Mouse (Mus musculus): ENCODE measurements around the gene March8. TPM values are rescaled to one million over a fixed set of nuclear protein-coding genes. Genes with fewer than 3 reads are reported as not detected.

The March8 gene
- polyA plus RNA-seq, 1 experiment from 2014 or later = 22.2 TPM

- no peak overlapping the region for H3K9ac ChIP-seq (replicated peaks; ENCODE audit: low read length)
- 92% methylated on average over 1 of the region's 1 CpGs for WGBS
- no peaks in the 10 kb centered on the region; the same call in 1 of the 2 replicates for H3K36me3 ChIP-seq (replicated peaks; ENCODE audit: control insufficient read depth, insufficient read depth, low read depth, low read length)
- no peaks in the 10 kb centered on the region for H3K4me1 ChIP-seq (ENCODE audit: control insufficient read depth, insufficient read depth, low read length)
- H3K4me2 ChIP-seq (ENCODE audit: low read depth, low read length) = no peak overlapping the region
- DNase-seq (ENCODE audit: low spot score) (no peak), ATAC-seq (replicated peaks; ENCODE audit: insufficient number of reproducible peaks, low FRiP score, low TSS enrichment, low read depth) (no peak)
- no peaks in the 10 kb centered on the region for H3K27me3 ChIP-seq (ENCODE audit: control insufficient read depth, insufficient read depth, low read length)
- H3K9me3 ChIP-seq (replicated peaks; ENCODE audit: control insufficient read depth, low read length) = no peaks in the 10 kb centered on the region
- H3K27ac ChIP-seq (replicated peaks; ENCODE audit: low read depth, low read length) = no peak overlapping the region
- no peak overlapping the region for H3K4me3 ChIP-seq (ENCODE audit: low read depth, low read length)
Measured at GRCm38 (mm10) chr6:116374136-116374535, 36.3 kb downstream of the March8 start.

GRCm38 (mm10) chr6:116374618-116375017 lies 36.8 kb downstream of the March8 start:
- Histone ChIP-seq H3K4me3 (ENCODE audit: low read depth, low read length) (no peak overlapping the region), H3K36me3 (replicated peaks; ENCODE audit: control insufficient read depth, insufficient read depth, low read depth, low read length) (no peaks in the 10 kb centered on the region; the same call in 1 of the 2 replicates)
- DNase-seq (ENCODE audit: low spot score) = no peak

DNA sequence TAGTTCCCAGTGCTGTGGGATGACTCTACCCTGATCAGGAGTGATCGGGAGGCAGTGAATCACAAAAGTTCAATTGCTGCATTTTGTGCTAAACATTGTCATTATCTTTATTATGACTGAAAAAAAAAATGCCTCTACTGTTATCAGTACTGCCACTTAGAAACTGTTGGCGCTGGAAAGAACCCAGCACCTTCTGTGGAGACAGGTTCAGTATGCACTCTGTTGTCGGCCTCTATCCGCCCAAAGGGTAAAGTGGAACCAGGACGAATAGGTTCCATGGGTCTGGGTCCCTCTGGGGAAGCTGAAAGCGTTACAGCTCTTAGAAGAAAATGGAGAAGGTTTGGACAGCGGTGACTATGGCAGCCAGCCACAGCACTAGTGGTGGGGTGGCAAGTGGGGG lies 41.1 kb downstream of the March8 start:
- H3K4me1 ChIP-seq (ENCODE audit: control insufficient read depth, insufficient read depth, low read length) = no peaks in the 10 kb centered on the region
- DNase-seq (ENCODE audit: low spot score) (no peak), ATAC-seq (replicated peaks; ENCODE audit: insufficient number of reproducible peaks, low FRiP score, low TSS enrichment, low read depth) (no peak)
- 92% methylated on average over 7 of the region's 7 CpGs for WGBS
- H3K9me3 ChIP-seq (replicated peaks; ENCODE audit: control insufficient read depth, low read length) = no peaks in the 10 kb centered on the region
- H3K4me3 ChIP-seq (ENCODE audit: low read depth, low read length) = no peak overlapping the region
- H3K36me3 ChIP-seq (replicated peaks; ENCODE audit: control insufficient read depth, insufficient read depth, low read depth, low read length) = no peaks in the 10 kb centered on the region; the same call in 1 of the 2 replicates
- no peak overlapping the region for H3K9ac ChIP-seq (replicated peaks; ENCODE audit: low read length)
- H3K27me3 ChIP-seq (ENCODE audit: control insufficient read depth, insufficient read depth, low read length) = no peaks in the 10 kb centered on the region
- H3K4me2 ChIP-seq (ENCODE audit: low read depth, low read length) = no peak overlapping the region
- H3K27ac ChIP-seq (replicated peaks; ENCODE audit: low read depth, low read length) = no peak overlapping the region

More at GRCm38 (mm10) chr6:116374618-116375017, 36.8 kb downstream of the March8 start:
- ATAC-seq (replicated peaks; ENCODE audit: insufficient number of reproducible peaks, low FRiP score, low TSS enrichment, low read depth) = no peak
- Histone ChIP-seq H3K27ac (replicated peaks; ENCODE audit: low read depth, low read length) (no peak overlapping the region), H3K4me1 (ENCODE audit: control insufficient read depth, insufficient read depth, low read length) (no peaks in the 10 kb centered on the region), H3K9ac (replicated peaks; ENCODE audit: low read length) (no peak overlapping the region), H3K9me3 (replicated peaks; ENCODE audit: control insufficient read depth, low read length) (no peaks in the 10 kb centered on the region), H3K27me3 (ENCODE audit: control insufficient read depth, insufficient read depth, low read length) (no peaks in the 10 kb centered on the region), H3K4me2 (ENCODE audit: low read depth, low read length) (no peak overlapping the region)

DNA sequence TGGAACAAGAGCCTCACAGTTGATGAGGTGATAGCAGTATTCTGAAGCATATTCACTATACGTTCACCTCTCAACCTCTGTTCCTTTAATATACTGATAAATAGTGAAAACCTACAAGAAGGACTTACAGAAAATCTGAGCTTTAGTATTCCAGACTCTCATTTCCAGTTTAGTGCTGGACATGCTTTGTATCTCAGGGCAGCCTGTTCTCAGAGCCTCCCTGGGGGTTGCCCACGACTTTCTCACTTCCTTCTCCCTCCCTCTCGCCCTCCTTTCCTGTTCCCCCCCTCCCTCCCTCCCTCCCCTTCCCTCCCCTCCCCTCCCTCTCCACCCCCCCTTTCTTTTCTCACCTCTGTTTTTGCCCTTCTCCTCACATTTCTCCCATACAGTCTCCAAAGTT lies 42.3 kb downstream of the March8 start:
- WGBS = 62% methylated on average over 2 of the region's 3 CpGs
- DNase-seq (ENCODE audit: low spot score) = no peak
- ATAC-seq (replicated peaks; ENCODE audit: insufficient number of reproducible peaks, low FRiP score, low TSS enrichment, low read depth) = no peak
- Histone ChIP-seq H3K4me1 (ENCODE audit: control insufficient read depth, insufficient read depth, low read length) (no peaks in the 10 kb centered on the region), H3K27me3 (ENCODE audit: control insufficient read depth, insufficient read depth, low read length) (no peaks in the 10 kb centered on the region), H3K9ac (replicated peaks; ENCODE audit: low read length) (no peak overlapping the region), H3K4me3 (ENCODE audit: low read depth, low read length) (no peak overlapping the region), H3K36me3 (replicated peaks; ENCODE audit: control insufficient read depth, insufficient read depth, low read depth, low read length) (no peaks in the 10 kb centered on the region; the same call in 1 of the 2 replicates), H3K4me2 (ENCODE audit: low read depth, low read length) (no peak overlapping the region), H3K27ac (replicated peaks; ENCODE audit: low read depth, low read length) (no peak overlapping the region), H3K9me3 (replicated peaks; ENCODE audit: control insufficient read depth, low read length) (no peaks in the 10 kb centered on the region)

DNA sequence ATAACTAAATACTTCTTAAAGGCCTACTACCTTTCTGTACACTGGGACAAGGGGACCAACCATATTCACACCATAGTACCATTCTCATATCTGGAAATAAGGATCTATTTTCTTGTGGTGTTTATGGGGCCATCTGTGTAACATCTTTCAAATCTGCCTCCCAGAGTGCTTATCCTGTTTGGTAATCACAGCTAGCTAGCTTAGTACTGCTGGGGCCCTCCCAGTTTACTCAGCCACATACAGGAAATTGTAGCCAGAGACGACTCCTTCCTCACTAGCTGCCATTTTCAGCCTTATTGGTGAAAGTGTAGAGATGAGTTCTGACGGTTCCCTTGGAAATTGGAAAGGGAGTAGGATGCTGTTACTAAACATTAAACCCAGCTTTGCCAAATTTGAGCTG lies 43.8 kb downstream of the March8 start:
- H3K4me1 ChIP-seq (ENCODE audit: control insufficient read depth, insufficient read depth, low read length) = no peaks in the 10 kb centered on the region
- 51% methylated on average over 2 of the region's 2 CpGs for WGBS
- no peak overlapping the region for H3K27ac ChIP-seq (replicated peaks; ENCODE audit: low read depth, low read length)
- H3K27me3 ChIP-seq (ENCODE audit: control insufficient read depth, insufficient read depth, low read length) = no peaks in the 10 kb centered on the region
- DNase-seq (ENCODE audit: low spot score) (no peak), ATAC-seq (replicated peaks; ENCODE audit: insufficient number of reproducible peaks, low FRiP score, low TSS enrichment, low read depth) (no peak)
- H3K36me3 ChIP-seq (replicated peaks; ENCODE audit: control insufficient read depth, insufficient read depth, low read depth, low read length) = no peaks in the 10 kb centered on the region; the same call in 1 of the 2 replicates
- H3K4me3 ChIP-seq (ENCODE audit: low read depth, low read length) = no peak overlapping the region
- H3K9ac ChIP-seq (replicated peaks; ENCODE audit: low read length) = no peak overlapping the region
- no peak overlapping the region for H3K4me2 ChIP-seq (ENCODE audit: low read depth, low read length)
- no peaks in the 10 kb centered on the region for H3K9me3 ChIP-seq (replicated peaks; ENCODE audit: control insufficient read depth, low read length)

DNA sequence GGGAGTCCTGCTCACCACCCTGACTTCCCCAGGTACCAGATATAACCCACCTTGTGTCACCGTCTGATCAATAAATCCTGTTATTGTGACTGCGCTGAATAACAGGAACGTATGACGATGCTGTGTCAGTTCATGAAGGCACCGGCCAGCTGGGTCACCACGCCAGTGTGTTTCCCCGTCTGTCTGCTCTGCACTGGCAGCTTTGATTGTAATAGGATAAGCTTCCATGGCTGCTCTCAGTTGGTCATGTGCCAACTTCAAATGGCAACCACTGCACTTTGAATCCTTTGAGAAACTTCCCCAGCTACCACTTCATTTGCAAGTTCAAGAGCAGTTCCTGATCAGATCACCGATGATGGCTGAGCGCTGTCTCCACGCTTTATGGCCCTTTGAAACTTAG lies 45.8 kb downstream of the March8 start:
- Histone ChIP-seq H3K4me2 (ENCODE audit: low read depth, low read length) (no peak overlapping the region), H3K4me3 (ENCODE audit: low read depth, low read length) (no peak overlapping the region), H3K4me1 (ENCODE audit: control insufficient read depth, insufficient read depth, low read length) (no peaks in the 10 kb centered on the region), H3K9ac (replicated peaks; ENCODE audit: low read length) (no peak overlapping the region), H3K27me3 (ENCODE audit: control insufficient read depth, insufficient read depth, low read length) (no peaks in the 10 kb centered on the region), H3K9me3 (replicated peaks; ENCODE audit: control insufficient read depth, low read length) (no peaks in the 10 kb centered on the region), H3K27ac (replicated peaks; ENCODE audit: low read depth, low read length) (no peak overlapping the region), H3K36me3 (replicated peaks; ENCODE audit: control insufficient read depth, insufficient read depth, low read depth, low read length) (no peaks in the 10 kb centered on the region)
- ATAC-seq (replicated peaks; ENCODE audit: insufficient number of reproducible peaks, low FRiP score, low TSS enrichment, low read depth) = no peak
- 89% methylated on average over 10 of the region's 10 CpGs for WGBS
- DNase-seq (ENCODE audit: low spot score) = no peak

DNA sequence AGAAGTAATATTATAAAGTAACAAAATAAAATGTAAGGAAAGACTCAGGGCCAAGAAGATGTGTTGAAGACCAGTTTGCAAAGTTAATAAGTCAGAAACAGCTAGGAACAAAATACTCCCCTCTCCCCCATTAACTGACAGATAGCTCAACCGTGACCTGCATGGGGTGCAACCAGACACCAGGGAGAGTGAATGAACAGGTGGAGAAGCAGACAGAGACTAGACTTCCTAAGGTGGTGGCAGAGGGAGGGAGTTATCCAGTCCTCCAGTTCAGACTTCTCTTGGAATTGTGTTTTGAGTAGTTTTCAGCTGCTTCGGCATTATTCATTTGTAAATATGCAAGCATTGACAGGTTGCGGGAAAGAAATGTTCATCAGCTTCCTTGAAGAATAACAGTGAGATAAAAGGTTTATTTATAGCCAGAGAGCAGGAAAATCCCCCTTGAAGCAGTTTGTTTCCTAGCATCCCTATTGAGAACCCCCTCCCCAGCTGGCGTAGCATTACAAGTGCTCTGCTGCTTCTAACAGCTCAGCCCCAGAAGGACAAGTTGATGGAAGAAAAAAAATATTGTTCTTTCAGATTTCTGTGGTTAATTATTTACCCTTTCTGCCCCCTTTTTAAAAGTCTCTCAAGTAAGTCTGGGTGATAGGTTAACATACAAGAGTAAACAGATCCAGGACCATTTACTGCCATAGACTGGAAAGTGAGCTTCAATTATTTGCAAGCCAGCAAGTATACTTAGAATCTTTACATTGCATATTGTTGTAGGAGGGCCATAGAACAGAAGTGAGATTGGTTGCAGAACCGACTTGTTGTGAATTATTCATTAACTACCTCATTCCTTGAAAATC lies 47.6 kb downstream of the March8 start:
- Histone ChIP-seq H3K27ac (replicated peaks; ENCODE audit: low read depth, low read length) (no peak overlapping the region), H3K4me1 (ENCODE audit: control insufficient read depth, insufficient read depth, low read length) (no peaks in the 10 kb centered on the region), H3K4me2 (ENCODE audit: low read depth, low read length) (no peak overlapping the region), H3K4me3 (ENCODE audit: low read depth, low read length) (no peak overlapping the region), H3K9ac (replicated peaks; ENCODE audit: low read length) (no peak overlapping the region), H3K9me3 (replicated peaks; ENCODE audit: control insufficient read depth, low read length) (no peaks in the 10 kb centered on the region), H3K27me3 (ENCODE audit: control insufficient read depth, insufficient read depth, low read length) (no peaks in the 10 kb centered on the region), H3K36me3 (replicated peaks; ENCODE audit: control insufficient read depth, insufficient read depth, low read depth, low read length) (no peaks in the 10 kb centered on the region)
- DNase-seq (ENCODE audit: low spot score) = peak; percentile 14
- 0 out of 2 replicates have a peak, but pooled peaks have one; percentile 14 for ATAC-seq (replicated peaks; ENCODE audit: insufficient number of reproducible peaks, low FRiP score, low TSS enrichment, low read depth)
- WGBS = 38% methylated on average over 5 of the region's 5 CpGs

DNA sequence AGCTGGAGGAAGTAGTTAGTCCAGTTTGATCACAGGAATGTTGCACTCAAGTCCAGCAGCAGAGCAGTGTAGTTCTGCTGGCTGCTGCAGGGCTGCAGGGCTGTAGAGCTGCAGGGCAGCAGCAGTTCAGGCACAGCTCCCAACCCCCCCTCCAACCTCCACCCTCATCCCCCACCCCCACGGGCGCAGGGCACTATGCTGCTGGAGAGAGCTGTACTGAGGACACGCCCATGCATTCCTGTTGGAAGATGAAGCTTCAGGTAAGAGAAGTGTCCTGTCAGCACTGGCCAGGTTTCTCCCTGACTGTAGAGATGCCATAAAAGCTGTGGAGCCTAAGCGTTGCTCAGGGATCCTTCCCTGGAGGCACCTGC lies 48.2 kb downstream of the March8 start:
- Histone ChIP-seq H3K9me3 (replicated peaks; ENCODE audit: control insufficient read depth, low read length) (no peaks in the 10 kb centered on the region), H3K27me3 (ENCODE audit: control insufficient read depth, insufficient read depth, low read length) (no peaks in the 10 kb centered on the region), H3K4me3 (ENCODE audit: low read depth, low read length) (no peak overlapping the region), H3K27ac (replicated peaks; ENCODE audit: low read depth, low read length) (no peak overlapping the region), H3K4me1 (ENCODE audit: control insufficient read depth, insufficient read depth, low read length) (no peaks in the 10 kb centered on the region), H3K9ac (replicated peaks; ENCODE audit: low read length) (no peak overlapping the region), H3K36me3 (replicated peaks; ENCODE audit: control insufficient read depth, insufficient read depth, low read depth, low read length) (no peaks in the 10 kb centered on the region), H3K4me2 (ENCODE audit: low read depth, low read length) (no peak overlapping the region)
- peak; percentile 19 for DNase-seq (ENCODE audit: low spot score)
- peak; percentile 70 for ATAC-seq (replicated peaks; ENCODE audit: insufficient number of reproducible peaks, low FRiP score, low TSS enrichment, low read depth)
- WGBS = 30% methylated on average over 4 of the region's 4 CpGs

Measured in embryonic facial prominence, embryonic 11.5 days (tissue).